Comparison of ENCODE assay signal across 27 mouse cellular contexts in genomic region chr11:119868138-119868537, GRCm38 (mm10). TPM values are rescaled to one million over a fixed set of nuclear protein-coding genes. Genes with fewer than 3 reads are reported as not detected.
DNase-seq lines count a peak whose midpoint lies in the region; ATAC-seq lines count a peak whose summit lies in the region.
"Had no signal": no experiment of that assay in that cellular context is flagged by ENCODE, and none has a peak within 500 bp of the region (broad histone marks: within the 10 kb centered on the region; RNA-seq: fewer than 3 reads in every experiment).

No protein-coding gene starts in this region.

- H3K9ac ChIP-seq in hindbrain, embryonic 15.5 days = no peak overlapping the region
- no peak overlapping the region for H3K9ac ChIP-seq in hindbrain, embryonic 11.5 days (ENCODE audit: low read depth, low read length)
- no peak overlapping the region for H3K9ac ChIP-seq in lung, embryonic 16.5 days (ENCODE audit: low read length)
- no peak overlapping the region for H3K9ac ChIP-seq in stomach, embryonic 16.5 days (ENCODE audit: low read length)
- H3K9ac ChIP-seq: heart, embryonic 15.5 days; hindbrain, embryonic 14.5 days; liver, embryonic 12.5 days; liver, postnatal 0 days had no signal

- WGBS in hindbrain, embryonic 15.5 days = 75% methylated on average over 3 of the region's 3 CpGs
- 90% methylated on average over 3 of the region's 3 CpGs for WGBS in hindbrain, embryonic 11.5 days
- WGBS in lung, embryonic 16.5 days = 58% methylated on average over 3 of the region's 3 CpGs
- 59% methylated on average over 3 of the region's 3 CpGs for WGBS in stomach, embryonic 16.5 days

- H3K4me1 ChIP-seq in hindbrain, embryonic 15.5 days (replicated peaks) = peaks cover 4% of the 10 kb centered on the region; the same call in 1 of the 2 replicates
- no peaks in the 10 kb centered on the region for H3K4me1 ChIP-seq in hindbrain, embryonic 11.5 days (replicated peaks; ENCODE audit: control insufficient read depth, insufficient read depth, low read length)
- no peaks in the 10 kb centered on the region for H3K4me1 ChIP-seq in lung, embryonic 16.5 days (replicated peaks; ENCODE audit: control insufficient read depth, insufficient read depth, low read length)
- H3K4me1 ChIP-seq in stomach, embryonic 16.5 days (ENCODE audit: control insufficient read depth, insufficient read depth, low read length) = peaks cover 5% of the 10 kb centered on the region; the same call in 1 of the 2 replicates

- H3K4me3 ChIP-seq in hindbrain, embryonic 15.5 days = no peak overlapping the region
- H3K4me3 ChIP-seq in hindbrain, embryonic 11.5 days (ENCODE audit: low read depth, low read length) = no peak overlapping the region; the same call in 1 of the 2 replicates
- no peak overlapping the region for H3K4me3 ChIP-seq in lung, embryonic 16.5 days (ENCODE audit: low read length)
- H3K4me3 ChIP-seq in stomach, embryonic 16.5 days (replicated peaks; ENCODE audit: low read length) = no peak overlapping the region
- H3K4me3 ChIP-seq: heart, embryonic 10.5 days; heart, embryonic 15.5 days; liver, embryonic 12.5 days had no signal

- no peak overlapping the region for H3K4me2 ChIP-seq in hindbrain, embryonic 15.5 days
- no peak overlapping the region for H3K4me2 ChIP-seq in hindbrain, embryonic 11.5 days (replicated peaks; ENCODE audit: low read depth, low read length)
- no peak overlapping the region for H3K4me2 ChIP-seq in lung, embryonic 16.5 days (ENCODE audit: low read depth, low read length)
- H3K4me2 ChIP-seq in stomach, embryonic 16.5 days (ENCODE audit: low read depth, low read length) = no peak overlapping the region
- H3K4me2 ChIP-seq: heart, embryonic 15.5 days; hindbrain, embryonic 14.5 days; liver, embryonic 12.5 days had no signal

- no peak for DNase-seq in hindbrain, embryonic 11.5 days (ENCODE audit: low spot score)
- no peak for DNase-seq in lung, postnatal 36 days
- DNase-seq in NIH3T3 (ENCODE audit: low read depth) = peak; percentile 75
- no peak for DNase-seq in embryo, embryonic 10.5 days (ENCODE audit: low spot score)
- DNase-seq: adrenal gland, postnatal 25 days; cerebellum, adult 11-12 months; cerebellum, adult 9-11 months; gastrocnemius, postnatal 25 days; heart, adult 11 months; kidney, adult 2 months; kidney, postnatal 36 days; layer of hippocampus, postnatal 36 days; left cerebral cortex, postnatal 4 days; liver, postnatal 0 days; midbrain, embryonic 14.5 days; thymus, adult 18-20 months; thymus, postnatal 25 days had no signal

- H3K36me3 ChIP-seq in hindbrain, embryonic 15.5 days = peaks cover 13% of the 10 kb centered on the region
- H3K36me3 ChIP-seq in hindbrain, embryonic 11.5 days (ENCODE audit: control insufficient read depth, insufficient read depth, low read length) = 0 out of 2 replicates have a peak, but pooled peaks cover 2% of the 10 kb centered on the region
- H3K36me3 ChIP-seq in lung, embryonic 16.5 days (ENCODE audit: control insufficient read depth, insufficient read depth, low read length) = peaks cover 11% of the 10 kb centered on the region
- no peaks in the 10 kb centered on the region for H3K36me3 ChIP-seq in stomach, embryonic 16.5 days (ENCODE audit: control insufficient read depth, insufficient read depth, low read length)

- no peaks in the 10 kb centered on the region for H3K9me3 ChIP-seq in hindbrain, embryonic 15.5 days
- H3K9me3 ChIP-seq in hindbrain, embryonic 11.5 days (ENCODE audit: control insufficient read depth, low read length) = no peaks in the 10 kb centered on the region
- no peaks in the 10 kb centered on the region for H3K9me3 ChIP-seq in lung, embryonic 16.5 days (ENCODE audit: control insufficient read depth, low read length)
- H3K9me3 ChIP-seq in stomach, embryonic 16.5 days (replicated peaks; ENCODE audit: control insufficient read depth, low read length) = no peaks in the 10 kb centered on the region
- H3K9me3 ChIP-seq: heart, embryonic 10.5 days; heart, embryonic 15.5 days; liver, embryonic 12.5 days had no signal

- no peak for ATAC-seq in hindbrain, embryonic 15.5 days (ENCODE audit: low FRiP score, low read depth)
- ATAC-seq in hindbrain, embryonic 11.5 days (ENCODE audit: low FRiP score) = no peak
- ATAC-seq in lung, embryonic 16.5 days (ENCODE audit: low read depth) = peak; percentile 43
- no peak for ATAC-seq in stomach, embryonic 16.5 days (ENCODE audit: insufficient read depth, low FRiP score)
- ATAC-seq: CD4-positive, CD25-positive, alpha-beta regulatory T cell, adult 4 months; forebrain, embryonic 14.5 days; inflammation-experienced regulatory T-cells, adult 6 months; liver, embryonic 12.5 days; liver, postnatal 0 days had no signal

- peak overlapping the region; percentile 30; the same call in 1 of the 2 replicates for H3K27ac ChIP-seq in hindbrain, embryonic 15.5 days (replicated peaks)
- H3K27ac ChIP-seq in hindbrain, embryonic 11.5 days (ENCODE audit: low read depth, low read length) = no peak overlapping the region
- no peak overlapping the region for H3K27ac ChIP-seq in lung, embryonic 16.5 days (ENCODE audit: low read length)
- H3K27ac ChIP-seq in stomach, embryonic 16.5 days (ENCODE audit: low read length) = peak overlapping the region; percentile 41; the same call in 1 of the 2 replicates
- H3K27ac ChIP-seq: heart, embryonic 10.5 days; heart, embryonic 15.5 days; liver, embryonic 12.5 days had no signal

- no peaks in the 10 kb centered on the region for H3K27me3 ChIP-seq in hindbrain, embryonic 15.5 days
- H3K27me3 ChIP-seq in hindbrain, embryonic 11.5 days (ENCODE audit: control insufficient read depth, insufficient read depth, low read length) = no peaks in the 10 kb centered on the region
- H3K27me3 ChIP-seq in lung, embryonic 16.5 days (ENCODE audit: control insufficient read depth, insufficient read depth, low read depth, low read length) = no peaks in the 10 kb centered on the region
- no peaks in the 10 kb centered on the region for H3K27me3 ChIP-seq in stomach, embryonic 16.5 days (ENCODE audit: control insufficient read depth, insufficient read depth, low read length)
- H3K27me3 ChIP-seq: heart, embryonic 15.5 days; liver, embryonic 12.5 days had no signal

RNA-seq across cellular contexts. Expression of gene Chmp6, which starts 45.1 kb away (rescaled TPM):
- 102 and 109 TPM in 2 replicates for polyA plus RNA-seq in hindbrain, embryonic 15.5 days (2015; fragmentation: Nextera tagmentation; extraction: Ambion mirVana)
- polyA plus RNA-seq in hindbrain, embryonic 11.5 days (2014; fragmentation: Nextera tagmentation; extraction: Ambion mirVana) = 87.2 and 88.3 TPM in 2 replicates
- polyA plus RNA-seq in lung, embryonic 16.5 days (2015; fragmentation: Nextera tagmentation; extraction: Ambion mirVana) = 90.3 and 92.6 TPM in 2 replicates
- 80.1 and 82.0 TPM in 2 replicates for polyA plus RNA-seq in stomach, embryonic 16.5 days (2015; fragmentation: Nextera tagmentation; extraction: Ambion mirVana)

Comparison
In these comparisons a context has a peak if more than half of its experiments do, and no peak if none do; other contexts are left out.
1. H3K27ac ChIP-seq: peak in hindbrain, embryonic 15.5 days (single experiment) and stomach, embryonic 16.5 days (single experiment); none in hindbrain, embryonic 11.5 days (single experiment) and lung, embryonic 16.5 days (single experiment).